Mouse (Mus musculus): ENCODE data around the gene Zfp985. TPM values are rescaled to one million over a fixed set of nuclear protein-coding genes. Genes with fewer than 3 reads are reported as not detected.
"Not testable (repeated sequence)": the region's sequence is repeated elsewhere in the genome, so short reads cannot be mapped to it uniquely, and the experiment has no call there.

Gene Zfp985
- total RNA-seq, 2 experiments from 2014 or later: 0.20 to 0.22 TPM

GRCm38 (mm10) chr4:147603806-147604205 lies 50.7 kb downstream of the Zfp985 start:
- no peak for DNase-seq (ENCODE audit: low spot score in 2 of 2)

- DNase-seq (ENCODE audit: low spot score in 2 of 2): no peak
These were observed 52.4 kb downstream of the Zfp985 start for GRCm38 (mm10) chr4:147605521-147605920.

DNA sequence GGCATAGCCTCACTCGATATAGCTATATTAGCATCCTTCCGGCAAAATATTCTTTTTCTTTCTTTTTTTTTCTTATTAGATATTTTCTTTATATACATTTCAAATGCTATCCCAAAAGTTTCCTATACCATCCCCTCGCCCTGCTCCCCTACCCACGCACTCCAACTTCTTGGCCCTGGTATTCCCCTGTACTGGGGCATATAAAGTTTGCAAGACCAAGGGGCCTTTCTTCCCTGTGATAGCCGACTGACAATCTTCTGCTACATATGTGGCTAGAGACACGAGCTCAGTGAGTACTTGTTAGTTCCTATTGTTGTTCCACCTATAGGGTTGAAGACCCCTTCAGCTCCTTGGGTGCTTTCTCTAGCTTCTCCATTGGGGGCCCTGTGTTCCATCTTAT lies 53.4 kb downstream of the Zfp985 start:
- DNase-seq (ENCODE audit: low spot score in 2 of 2): not testable (repeated sequence)

- not testable (repeated sequence) for DNase-seq (ENCODE audit: low spot score in 2 of 2)
These were observed 80.8 kb downstream of the Zfp985 start for GRCm38 (mm10) chr4:147633818-147634262.

Other genes with a start within 250 kb of the Zfp985 start
- gene Zfp988, start 247.6 kb upstream of the Zfp985 start, total RNA-seq (2021): under 1 TPM; 0.13 to 0.23 TPM
- gene Zfp978, start 192.0 kb upstream of the Zfp985 start, total RNA-seq (2021): under 1 TPM in 1 of 2 experiments, not detected in 1; 0.53 TPM
- 10 to 100 TPM; 13.8 to 17.2 TPM for gene Zfp982, start 60.9 kb upstream of the Zfp985 start, total RNA-seq (2021)
- under 1 TPM; 0.13 to 0.16 TPM for gene Gm16503, start 13.1 kb upstream of the Zfp985 start, total RNA-seq (2021)
- 1 to 10 TPM; 1.4 to 2.2 TPM for gene Zfp979, start 89.2 kb downstream of the Zfp985 start, total RNA-seq (2021)
- under 1 TPM; 0.16 to 0.23 TPM for gene Zfp534, start 149.3 kb downstream of the Zfp985 start, total RNA-seq (2021)